Comparison of ENCODE assay signal across 33 mouse cellular contexts in the genomic region with DNA sequence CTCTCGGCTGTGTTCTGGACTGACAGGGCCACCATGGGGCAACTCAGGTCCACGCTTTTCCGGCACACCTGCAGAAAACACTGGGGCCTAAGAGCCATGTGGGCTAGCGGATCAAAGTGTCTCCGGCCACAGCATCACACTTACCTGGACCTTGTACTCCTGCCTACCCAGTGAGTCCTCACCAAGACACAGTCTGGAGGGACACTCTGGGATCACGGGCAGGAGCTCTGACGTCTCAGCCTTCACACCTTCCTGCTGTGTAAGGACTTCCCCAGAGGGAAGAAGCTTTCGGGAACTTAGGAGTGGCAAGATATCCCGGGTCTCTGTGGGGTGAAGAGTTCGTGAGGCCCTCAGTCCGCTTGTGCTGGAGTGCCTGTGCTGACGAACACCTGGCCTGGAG. TPM values are rescaled to one million over a fixed set of nuclear protein-coding genes. Genes with fewer than 3 reads are reported as not detected.
A peak's percentile ranks its signal among the peaks of the same experiment; 100 is the strongest.
DNase-seq lines count a peak whose midpoint lies in the region; ATAC-seq and TF ChIP-seq lines count a peak whose summit lies in the region.
"Had no signal": no experiment of that assay in that cellular context is flagged by ENCODE, and none has a peak within 500 bp of the region (broad histone marks: within the 10 kb centered on the region; RNA-seq: fewer than 3 reads in every experiment).

No protein-coding gene starts in this region.

- peak; percentile 6 for DNase-seq in gastrocnemius, adult 2 months
- no peak for DNase-seq in gastrocnemius, postnatal 25 days
- DNase-seq in liver, embryonic 11.5 days (ENCODE audit: low spot score) = no peak
- no peak for DNase-seq in liver
- DNase-seq in ovary, adult 18-20 months (ENCODE audit: low spot score) = no peak
- DNase-seq: adrenal gland, postnatal 10 days; cerebellum, adult 11 months; cerebellum, adult 9-10 months; cerebellum, postnatal 36 days; embryo, embryonic 11 days; gastrocnemius, postnatal 36 days; heart, postnatal 4 days; kidney, adult 18-20 months; lung, adult 2 months; lung, postnatal 10 days; right cerebral cortex, adult 18-20 months had no signal

- H3K9ac ChIP-seq in liver, embryonic 11.5 days (ENCODE audit: low read depth, low read length) = peak overlapping the region; percentile 31; the same call in 1 of the 2 replicates
- peak overlapping the region; percentile 61 for H3K9ac ChIP-seq in liver, embryonic 12.5 days
- peak overlapping the region; percentile 33 for H3K9ac ChIP-seq in liver, embryonic 16.5 days (ENCODE audit: low read depth, low read length)
- H3K9ac ChIP-seq: kidney, embryonic 15.5 days; limb, embryonic 13.5 days; midbrain, embryonic 15.5 days; neural tube, embryonic 15.5 days had no signal

- H3K4me3 ChIP-seq in gastrocnemius, adult 2 months = no peak overlapping the region
- H3K4me3 ChIP-seq in liver, embryonic 11.5 days (ENCODE audit: low read depth, low read length) = no peak overlapping the region
- H3K4me3 ChIP-seq in liver, embryonic 12.5 days = no peak overlapping the region
- H3K4me3 ChIP-seq in liver, embryonic 16.5 days (ENCODE audit: low read depth, low read length) = no peak overlapping the region; the same call in 1 of the 2 replicates
- H3K4me3 ChIP-seq: embryonic facial prominence, embryonic 13.5 days; hindbrain, embryonic 13.5 days; kidney, embryonic 15.5 days; layer of hippocampus, adult 2 months; limb, embryonic 13.5 days; midbrain, embryonic 15.5 days; neural tube, embryonic 15.5 days had no signal

- H3K4me1 ChIP-seq in liver, embryonic 11.5 days (replicated peaks; ENCODE audit: control insufficient read depth, insufficient read depth, low read length) = peaks cover 47% of the 10 kb centered on the region
- H3K4me1 ChIP-seq in liver, embryonic 12.5 days = peaks cover 100% of the 10 kb centered on the region
- H3K4me1 ChIP-seq in liver, embryonic 16.5 days (ENCODE audit: control insufficient read depth, low read depth, low read length) = peaks cover 69% of the 10 kb centered on the region

- no peaks in the 10 kb centered on the region for H3K9me3 ChIP-seq in liver, embryonic 11.5 days (ENCODE audit: control insufficient read depth, low read length)
- no peaks in the 10 kb centered on the region for H3K9me3 ChIP-seq in liver, embryonic 12.5 days (replicated peaks)
- no peaks in the 10 kb centered on the region for H3K9me3 ChIP-seq in liver, embryonic 16.5 days (replicated peaks; ENCODE audit: control insufficient read depth, low read length)
- H3K9me3 ChIP-seq: embryonic facial prominence, embryonic 13.5 days; hindbrain, embryonic 13.5 days; kidney, embryonic 15.5 days; limb, embryonic 13.5 days; midbrain, embryonic 15.5 days; neural tube, embryonic 15.5 days had no signal

- H3K27ac ChIP-seq in gastrocnemius, adult 2 months = no peak overlapping the region
- peak overlapping the region; percentile 20; the same call in 1 of the 2 replicates for H3K27ac ChIP-seq in liver, embryonic 11.5 days (ENCODE audit: low read depth, low read length)
- peak overlapping the region; percentile 83 for H3K27ac ChIP-seq in liver, embryonic 12.5 days
- H3K27ac ChIP-seq in liver, embryonic 16.5 days (ENCODE audit: low read length) = peak overlapping the region; percentile 87
- H3K27ac ChIP-seq: embryonic facial prominence, embryonic 13.5 days; hindbrain, embryonic 13.5 days; kidney, embryonic 15.5 days; layer of hippocampus, adult 2 months; limb, embryonic 13.5 days; macrophage; midbrain, embryonic 15.5 days; neural tube, embryonic 15.5 days had no signal

- H3K4me2 ChIP-seq in liver, embryonic 11.5 days = peak overlapping the region; percentile 13; the same call in 1 of the 2 replicates
- peak overlapping the region; percentile 65 for H3K4me2 ChIP-seq in liver, embryonic 12.5 days
- H3K4me2 ChIP-seq in liver, embryonic 16.5 days (ENCODE audit: low read depth, low read length) = peak overlapping the region; percentile 66
- H3K4me2 ChIP-seq: embryonic facial prominence, embryonic 13.5 days; hindbrain, embryonic 13.5 days; kidney, embryonic 15.5 days; limb, embryonic 13.5 days; midbrain, embryonic 15.5 days; neural tube, embryonic 15.5 days had no signal

- peaks cover 8% of the 10 kb centered on the region; the same call in 1 of the 2 replicates for H3K27me3 ChIP-seq in liver, embryonic 11.5 days (replicated peaks; ENCODE audit: control insufficient read depth, insufficient read depth, low read length)
- H3K27me3 ChIP-seq in liver, embryonic 12.5 days (replicated peaks) = peaks cover 7% of the 10 kb centered on the region; the same call in 1 of the 2 replicates
- H3K27me3 ChIP-seq in liver, embryonic 16.5 days (ENCODE audit: control insufficient read depth, insufficient read depth, low read depth, low read length) = no peaks in the 10 kb centered on the region
- H3K27me3 ChIP-seq: embryonic facial prominence, embryonic 13.5 days; hindbrain, embryonic 13.5 days; kidney, embryonic 15.5 days; limb, embryonic 13.5 days; midbrain, embryonic 15.5 days; neural tube, embryonic 15.5 days; Patski had no signal

- 72% methylated on average over 12 of the region's 12 CpGs for WGBS in liver, embryonic 11.5 days
- WGBS in liver, embryonic 12.5 days (ENCODE audit: insufficient replicate concordance) = 70% methylated on average over 12 of the region's 12 CpGs
- 77% methylated on average over 12 of the region's 12 CpGs for WGBS in liver, embryonic 16.5 days (ENCODE audit: insufficient replicate concordance)

- ATAC-seq in liver, embryonic 11.5 days (replicated peaks; ENCODE audit: low FRiP score) = no peak
- ATAC-seq in liver, embryonic 12.5 days = no peak
- no peak for ATAC-seq in liver, embryonic 16.5 days (ENCODE audit: low read depth)
- ATAC-seq: forebrain, embryonic 14.5 days; midbrain, embryonic 15.5 days; Patski had no signal

- TF ChIP-seq CTCF in gastrocnemius, adult 2 months (IDR thresholded peaks at IDR 0.05) = no peak

- intact Hi-C loops in gastrocnemius, adult 2 months (cut with DNase I) = no loop called here

- no peaks in the 10 kb centered on the region for H3K36me3 ChIP-seq in liver, embryonic 11.5 days (ENCODE audit: control insufficient read depth, insufficient read depth, low read length)
- no peaks in the 10 kb centered on the region for H3K36me3 ChIP-seq in liver, embryonic 12.5 days
- no peaks in the 10 kb centered on the region for H3K36me3 ChIP-seq in liver, embryonic 16.5 days (ENCODE audit: control insufficient read depth, insufficient read depth)
- H3K36me3 ChIP-seq: embryonic facial prominence, embryonic 13.5 days; hindbrain, embryonic 13.5 days; kidney, embryonic 15.5 days; midbrain, embryonic 15.5 days; neural tube, embryonic 15.5 days had no signal

RNA-seq across cellular contexts. Expression of a gene that starts 3.7 kb away (rescaled TPM):
- not detected for total RNA-seq in gastrocnemius, adult 2 months (2021)
- not detected for total RNA-seq in gastrocnemius, postnatal 25 days (2021)
- 1.8 and 2.6 TPM in 2 replicates for polyA plus RNA-seq in liver, embryonic 11.5 days (2014; fragmentation: Nextera tagmentation; extraction: Ambion mirVana)
- 0.99 and 1.1 TPM in 2 replicates for polyA plus RNA-seq in liver, embryonic 12.5 days (2016; fragmentation: Nextera tagmentation; extraction: Ambion mirVana)
- 0.80 and 0.84 TPM in 2 replicates for polyA plus RNA-seq in liver, embryonic 16.5 days (2015; fragmentation: Nextera tagmentation; extraction: Ambion mirVana)
- total RNA-seq: gastrocnemius, postnatal 36 days; heart, adult 8-10 months; heart, postnatal 4 days; layer of hippocampus, adult 2 months; layer of hippocampus, postnatal 14 days; left cerebral cortex, postnatal 36 days; megakaryocyte-erythroid progenitor cell, adult 5-6 weeks; MEL had no signal
- polyA plus RNA-seq: macrophage had no signal

RNA-seq across cellular contexts. Expression of a gene that starts 5.5 kb away (rescaled TPM):
- under 1 TPM in 1 of 2 experiments, not detected in 1; 0.28 TPM for total RNA-seq in gastrocnemius, adult 2 months (2021)
- total RNA-seq in gastrocnemius, postnatal 25 days (2021) = 1 to 10 TPM in 1 of 2 experiments, under 1 TPM in 1; 0.38 to 1.1 TPM
- polyA plus RNA-seq in liver, embryonic 11.5 days (2014; fragmentation: Nextera tagmentation; extraction: Ambion mirVana) = 35.1 TPM in 2 replicates
- 27.3 and 28.3 TPM in 2 replicates for polyA plus RNA-seq in liver, embryonic 12.5 days (2016; fragmentation: Nextera tagmentation; extraction: Ambion mirVana)
- polyA plus RNA-seq in liver, embryonic 16.5 days (2015; fragmentation: Nextera tagmentation; extraction: Ambion mirVana) = 23.9 and 26.4 TPM in 2 replicates

RNA-seq across cellular contexts. Expression of a gene that starts 16.2 kb away (rescaled TPM):
- 1 to 10 TPM; 1.7 to 2.1 TPM for total RNA-seq in gastrocnemius, adult 2 months (2021)
- total RNA-seq in gastrocnemius, postnatal 25 days (2021) = 1 to 10 TPM; 1.4 to 2.5 TPM
- 20.8 and 20.9 TPM in 2 replicates for polyA plus RNA-seq in liver, embryonic 11.5 days (2014; fragmentation: Nextera tagmentation; extraction: Ambion mirVana)
- polyA plus RNA-seq in liver, embryonic 12.5 days (2016; fragmentation: Nextera tagmentation; extraction: Ambion mirVana) = 16.4 and 17.9 TPM in 2 replicates
- polyA plus RNA-seq in liver, embryonic 16.5 days (2015; fragmentation: Nextera tagmentation; extraction: Ambion mirVana) = 8.3 and 9.5 TPM in 2 replicates

RNA-seq across cellular contexts. Expression of a gene that starts 16.3 kb away (rescaled TPM):
- total RNA-seq in gastrocnemius, adult 2 months (2021) = 100 to 1,000 TPM; 117 to 119 TPM
- total RNA-seq in gastrocnemius, postnatal 25 days (2021) = 100 to 1,000 TPM; 150 TPM
- polyA plus RNA-seq in liver, embryonic 11.5 days (2014; fragmentation: Nextera tagmentation; extraction: Ambion mirVana) = 112 and 118 TPM in 2 replicates
- 124 and 125 TPM in 2 replicates for polyA plus RNA-seq in liver, embryonic 12.5 days (2016; fragmentation: Nextera tagmentation; extraction: Ambion mirVana)
- polyA plus RNA-seq in liver, embryonic 16.5 days (2015; fragmentation: Nextera tagmentation; extraction: Ambion mirVana) = 35.3 and 40.1 TPM in 2 replicates

RNA-seq across cellular contexts. Expression of a gene that starts 18.4 kb away (rescaled TPM):
- 10 to 100 TPM; 22.4 to 28.1 TPM for total RNA-seq in gastrocnemius, adult 2 months (2021)
- total RNA-seq in gastrocnemius, postnatal 25 days (2021) = 10 to 100 TPM; 17.3 to 21.4 TPM
- polyA plus RNA-seq in liver, embryonic 11.5 days (2014; fragmentation: Nextera tagmentation; extraction: Ambion mirVana) = 70.9 and 81.0 TPM in 2 replicates
- polyA plus RNA-seq in liver, embryonic 12.5 days (2016; fragmentation: Nextera tagmentation; extraction: Ambion mirVana) = 52.9 and 53.1 TPM in 2 replicates
- polyA plus RNA-seq in liver, embryonic 16.5 days (2015; fragmentation: Nextera tagmentation; extraction: Ambion mirVana) = 23.8 and 28.5 TPM in 2 replicates

Comparison
In these comparisons a context has a peak if more than half of its experiments do, and no peak if none do; other contexts are left out.
1. H3K4me2 ChIP-seq: peak in every context shown above with its lines; median percentile 66 in liver, embryonic 16.5 days; 65 in liver, embryonic 12.5 days; 13 in liver, embryonic 11.5 days.